Mouse (Mus musculus): ENCODE measurements around the gene Cep41.

GRCm38 (mm10) chr6:30618735-30619134 lies 74.8 kb downstream of the Cep41 start:
- TF ChIP-seq CTCF (IDR thresholded peaks at IDR 0.05; ENCODE audit: borderline replicate concordance, insufficient read depth, low read depth, low read length): no peak
- no peak for TF ChIP-seq POLR2A (IDR thresholded peaks at IDR 0.05; ENCODE audit: borderline replicate concordance, insufficient read depth, low read length)
